Mouse (Mus musculus) myocyte (in vitro differentiated cells): ENCODE measurements around the gene Ankrd6.

Source experiments
- CEBPB ChIP-seq: IDR thresholded peaks from 2 replicates; pipeline ENCODE4 v1.6.1; 2011; ENCODE audit warnings: mild to moderate bottlenecking, moderate library complexity; ENCODE audit not compliant: poor library complexity, insufficient read depth, severe bottlenecking
- E2F4 ChIP-seq: IDR thresholded peaks from one replicate; pipeline ENCODE4 v1.6.1; 2011; ENCODE audit warnings: mild to moderate bottlenecking, control low read depth, moderate library complexity; ENCODE audit not compliant: insufficient read depth
- MAX ChIP-seq: IDR thresholded peaks from one replicate; pipeline ENCODE4 v1.6.1; 2011; ENCODE audit warnings: low read depth, mild to moderate bottlenecking, control low read depth
- MYOD1 ChIP-seq, 3 experiments: IDR thresholded peaks; one replicate each; pipeline ENCODE4 v1.6.1; 2011; ENCODE audit warnings: control low read depth in 2 of 3, low read depth in 2 of 3, mild to moderate bottlenecking in 2 of 3, moderate library complexity in 1 of 3; ENCODE audit not compliant: insufficient read length in 2 of 3, control insufficient read depth in 1 of 3
- MYOG ChIP-seq, 3 experiments: IDR thresholded peaks; one replicate each; pipeline ENCODE4 v1.6.1; 2011; ENCODE audit warnings: control low read depth in 2 of 3, low read depth in 2 of 3, mild to moderate bottlenecking in 2 of 3; ENCODE audit not compliant: insufficient read length in 2 of 3, control insufficient read depth in 1 of 3, insufficient read depth in 1 of 3
- POLR2A ChIP-seq: IDR thresholded peaks from one replicate; pipeline ENCODE4 v1.6.1; 2011; ENCODE audit warnings: low read depth, mild to moderate bottlenecking, control low read depth, moderate library complexity; ENCODE audit not compliant: insufficient read length
- POLR2AphosphoS2 ChIP-seq: IDR thresholded peaks from one replicate; pipeline ENCODE4 v1.6.1; 2011; ENCODE audit warnings: low read depth, control low read depth; ENCODE audit not compliant: insufficient read length
- TCF12 ChIP-seq: IDR thresholded peaks from one replicate; pipeline ENCODE4 v1.6.1; 2011; ENCODE audit warnings: mild to moderate bottlenecking, control low read depth; ENCODE audit not compliant: poor library complexity, insufficient read depth, severe bottlenecking
- TCF3 ChIP-seq: IDR thresholded peaks from one replicate; pipeline ENCODE4 v1.6.1; 2011; ENCODE audit warnings: low read depth, control low read depth; ENCODE audit not compliant: insufficient read length
- USF1 ChIP-seq: IDR thresholded peaks from one replicate; pipeline ENCODE4 v1.6.1; 2011; ENCODE audit warnings: low read depth, mild to moderate bottlenecking, control low read depth, moderate library complexity

GRCm38 (mm10) chr4:32984242-32984641 is 33.6 kb upstream of the Ankrd6 start:
- no peak for TF ChIP-seq USF1
- no peak for TF ChIP-seq POLR2A
- no peak for TF ChIP-seq E2F4
- no peak for TF ChIP-seq POLR2AphosphoS2
- TF ChIP-seq TCF12, result no peak
- TF ChIP-seq CEBPB, result no peak
- no peak for TF ChIP-seq MYOD1 (IDR thresholded peaks at IDR 0.05; ENCODE audit: control insufficient read depth in 1 of 3, insufficient read length in 2 of 3, low read depth in 2 of 3)
- TF ChIP-seq TCF3, result no peak
- TF ChIP-seq MAX, result no peak
- no peak for TF ChIP-seq MYOG (IDR thresholded peaks at IDR 0.05; ENCODE audit: control insufficient read depth in 1 of 3, insufficient read depth in 1 of 3, insufficient read length in 2 of 3, low read depth in 2 of 3)
